Mouse (Mus musculus) C2C12 (cell line): ENCODE data around the gene Chst15. TPM values are rescaled to one million over a fixed set of nuclear protein-coding genes. Genes with fewer than 3 reads are reported as not detected.

Experiments used
- H3K27me3 ChIP-seq: one replicate; pipeline ENCODE4 v1.6.1; 2011; ENCODE audit not compliant: control insufficient read depth, insufficient read depth, insufficient read length
- H3K36me3 ChIP-seq: one replicate; pipeline ENCODE4 v1.6.1; 2011; ENCODE audit not compliant: control insufficient read depth, insufficient read depth
- H3K4me3 ChIP-seq: one replicate; pipeline ENCODE4 v1.5.1; 2011; ENCODE audit warnings: mild to moderate bottlenecking, control low read depth; ENCODE audit not compliant: poor library complexity, insufficient read depth, severe bottlenecking
- H3K79me2 ChIP-seq: one replicate; pipeline ENCODE4 v1.6.1; 2011; ENCODE audit not compliant: control insufficient read depth, insufficient read depth
- H3K79me3 ChIP-seq: one replicate; pipeline ENCODE4 v1.6.1; 2011; ENCODE audit warnings: low read depth, control low read depth
- H3ac ChIP-seq: one replicate; pipeline ENCODE3; 2011; ENCODE audit warnings: low read depth; ENCODE audit not compliant: control insufficient read depth, insufficient read length
- CEBPB ChIP-seq: IDR thresholded peaks from one replicate; pipeline ENCODE4 v1.6.1; 2011; ENCODE audit warnings: low read depth, mild to moderate bottlenecking, control low read depth, moderate library complexity
- CTCF ChIP-seq: IDR thresholded peaks from one replicate; pipeline ENCODE4 v1.5.1; 2011; ENCODE audit not compliant: control insufficient read depth, insufficient read depth, insufficient read length
- FOSL1 ChIP-seq: IDR thresholded peaks from one replicate; pipeline ENCODE4 v1.8.0; 2011; ENCODE audit warnings: mild to moderate bottlenecking, low read length; ENCODE audit not compliant: poor library complexity, insufficient read depth, severe bottlenecking
- MAX ChIP-seq: IDR thresholded peaks from one replicate; pipeline ENCODE4 v1.6.1; 2011; ENCODE audit warnings: mild to moderate bottlenecking, control low read depth
- MYOD1 ChIP-seq: IDR thresholded peaks from one replicate; pipeline ENCODE4 v1.6.1; 2011; ENCODE audit warnings: low read depth; ENCODE audit not compliant: control insufficient read depth, insufficient read length
- MYOG ChIP-seq: IDR thresholded peaks from one replicate; pipeline ENCODE4 v1.6.1; 2011; ENCODE audit not compliant: control insufficient read depth, insufficient read length; ENCODE audit errors: extremely low read depth
- USF1 ChIP-seq: IDR thresholded peaks from one replicate; pipeline ENCODE4 v1.6.1; 2011; ENCODE audit warnings: low read depth, mild to moderate bottlenecking, control low read depth, moderate library complexity
- polyA plus RNA-seq: library from polyadenylated mRNA; unstranded; fragments of >200 nt; fragmentation: generic; extraction: Trizol; gene quantifications from one replicate; pipeline ENCODE4 v1.2.1, GENCODE M21; 2012; ENCODE audit warnings: missing spikeins

Gene Chst15
- polyA plus RNA-seq, 1 experiment = 8.9 TPM

- Histone ChIP-seq H3K79me3 (no peaks in the 10 kb centered on the region), H3K27me3 (no peaks in the 10 kb centered on the region), H3K36me3 (no peaks in the 10 kb centered on the region), H3ac (no peak overlapping the region), H3K79me2 (no peaks in the 10 kb centered on the region), H3K4me3 (no peak overlapping the region)
- TF ChIP-seq MYOG (no peak), CTCF (no peak), MAX (no peak), CEBPB (no peak), USF1 (no peak), FOSL1 (no peak), MYOD1 (no peak)
These were observed 22.2 kb upstream of the Chst15 start for GRCm38 (mm10) chr7:132339041-132339839.

GRCm38 (mm10) chr7:132338350-132338749 is 21.3 kb upstream of the Chst15 start:
- TF ChIP-seq MYOG (no peak), CEBPB (no peak), MAX (no peak), CTCF (no peak), MYOD1 (no peak), USF1 (no peak), FOSL1 (no peak)
- Histone ChIP-seq H3K4me3 (no peak overlapping the region), H3K27me3 (no peaks in the 10 kb centered on the region), H3K79me3 (no peaks in the 10 kb centered on the region), H3ac (no peak overlapping the region), H3K36me3 (no peaks in the 10 kb centered on the region), H3K79me2 (no peaks in the 10 kb centered on the region)

- no peaks in the 10 kb centered on the region for H3K36me3 ChIP-seq
- H3K27me3 ChIP-seq = no peaks in the 10 kb centered on the region
- no peak overlapping the region for H3K4me3 ChIP-seq
- no peaks in the 10 kb centered on the region for H3K79me3 ChIP-seq
- no peak for TF ChIP-seq FOSL1
- TF ChIP-seq MYOG = no peak
- no peak for TF ChIP-seq CTCF
- TF ChIP-seq CEBPB = no peak
- no peak for TF ChIP-seq MAX
- no peak for TF ChIP-seq MYOD1
- TF ChIP-seq USF1 = no peak
- H3ac ChIP-seq = no peak overlapping the region
- H3K79me2 ChIP-seq = no peaks in the 10 kb centered on the region
These were observed 20.4 kb upstream of the Chst15 start for GRCm38 (mm10) chr7:132337268-132337917.

- no peaks in the 10 kb centered on the region for H3K79me3 ChIP-seq
- no peak for TF ChIP-seq CEBPB
- TF ChIP-seq MAX = no peak
- no peak for TF ChIP-seq FOSL1
- no peak for TF ChIP-seq CTCF
- TF ChIP-seq USF1 = no peak
- no peak for TF ChIP-seq MYOD1
- TF ChIP-seq MYOG = no peak
- no peaks in the 10 kb centered on the region for H3K79me2 ChIP-seq
- H3ac ChIP-seq = no peak overlapping the region
- no peaks in the 10 kb centered on the region for H3K36me3 ChIP-seq
- no peak overlapping the region for H3K4me3 ChIP-seq
- H3K27me3 ChIP-seq = no peaks in the 10 kb centered on the region
These were observed 19.8 kb upstream of the Chst15 start for GRCm38 (mm10) chr7:132336781-132337180.

GRCm38 (mm10) chr7:132335367-132335766 is 18.3 kb upstream of the Chst15 start:
- no peak overlapping the region for H3K4me3 ChIP-seq
- H3K36me3 ChIP-seq = no peaks in the 10 kb centered on the region
- H3K79me2 ChIP-seq = no peaks in the 10 kb centered on the region
- no peaks in the 10 kb centered on the region for H3K27me3 ChIP-seq
- TF ChIP-seq MAX (no peak), USF1 (no peak), CEBPB (no peak), MYOD1 (no peak), CTCF (no peak), MYOG (no peak), FOSL1 (no peak)
- no peak overlapping the region for H3ac ChIP-seq
- no peaks in the 10 kb centered on the region for H3K79me3 ChIP-seq

GRCm38 (mm10) chr7:132333078-132333477 is 16.1 kb upstream of the Chst15 start:
- no peak overlapping the region for H3K4me3 ChIP-seq
- H3K79me3 ChIP-seq = no peaks in the 10 kb centered on the region
- H3K79me2 ChIP-seq = no peaks in the 10 kb centered on the region
- no peaks in the 10 kb centered on the region for H3K36me3 ChIP-seq
- TF ChIP-seq MAX (no peak), FOSL1 (no peak), MYOD1 (no peak), CEBPB (no peak), CTCF (no peak), USF1 (no peak), MYOG (no peak)
- H3K27me3 ChIP-seq = no peaks in the 10 kb centered on the region
- no peak overlapping the region for H3ac ChIP-seq
